Mouse (Mus musculus) ovary, postnatal 14 days (tissue): ENCODE results near the gene Srsf12.
A peak's percentile ranks its signal among the peaks of the same experiment; 100 is the strongest.

Source experiments
- DNase-seq: peaks from one replicate; pipeline ENCODE4 v3.0.0; 2022; ENCODE audit warnings: low spot score

Gene Srsf12

GRCm38 (mm10) chr4:33249716-33250230 is 41.0 kb downstream of the Srsf12 start:
- no peak for DNase-seq

GRCm38 (mm10) chr4:33250867-33251266 is 42.1 kb downstream of the Srsf12 start:
- no peak for DNase-seq

- no peak for DNase-seq
Measured at GRCm38 (mm10) chr4:33254706-33255105, 45.9 kb downstream of the Srsf12 start.

GRCm38 (mm10) chr4:33257263-33257964 is 48.6 kb downstream of the Srsf12 start:
- DNase-seq = no peak

- no peak for DNase-seq
Measured at GRCm38 (mm10) chr4:33260311-33260710, 51.5 kb downstream of the Srsf12 start.

GRCm38 (mm10) chr4:33261311-33261753 is 52.5 kb downstream of the Srsf12 start:
- peak; percentile 91 for DNase-seq

GRCm38 (mm10) chr4:33262897-33263296 is 54.1 kb downstream of the Srsf12 start:
- no peak for DNase-seq

GRCm38 (mm10) chr4:33264979-33265726 is 56.4 kb downstream of the Srsf12 start:
- DNase-seq = no peak

GRCm38 (mm10) chr4:33270386-33271314 is 61.9 kb downstream of the Srsf12 start:
- no peak for DNase-seq

GRCm38 (mm10) chr4:33273437-33273836 is 64.6 kb downstream of the Srsf12 start:
- DNase-seq = no peak

- no peak for DNase-seq
Measured at GRCm38 (mm10) chr4:33281891-33282685, 73.3 kb downstream of the Srsf12 start.
